Mouse (Mus musculus) thymus, adult 2 months (tissue): ENCODE measurements at regions not wholly inside any gene's neighbourhood (a gene's known extent, or its start where the extent isn't known, plus 50 kb on each side); places are given as distances from the start of the nearest gene placed in this dataset.

Experiments
- CTCF ChIP-seq: fragments of 200-500 bp; IDR thresholded peaks from 2 replicates; pipeline ENCODE4 v1.5.1; 2012; ENCODE audit warnings: mild to moderate bottlenecking, control low read depth, low read length, moderate library complexity, borderline replicate concordance; ENCODE audit not compliant: control insufficient read depth, poor library complexity, insufficient read depth; ENCODE audit errors: extremely low read depth
- POLR2A ChIP-seq: fragments of 200-500 bp; IDR thresholded peaks from 2 replicates; pipeline ENCODE4 v1.6.1; 2012; ENCODE audit warnings: mild to moderate bottlenecking, low read length, control low read depth, moderate library complexity; ENCODE audit not compliant: control insufficient read depth, poor library complexity, insufficient read depth; ENCODE audit errors: extremely low read depth

- TF ChIP-seq CTCF (no peak), POLR2A (no peak)
Measured at GRCm38 (mm10) chr3:37871076-37871475, 146.8 kb upstream of the Gm5148 start.
